Mouse (Mus musculus) lung, postnatal 10 days (tissue): ENCODE data around the gene Tmem54.

Source experiments
- DNase-seq: peaks from one replicate; pipeline ENCODE4 v3.0.0; 2021

Gene Tmem54

GRCm38 (mm10) chr4:129105356-129105755 lies at the start of gene Tmem54:
Tmem54 (plus strand) TSS chr4:129105548.
- DNase-seq: peak; percentile 30

- DNase-seq: no peak
Measured at GRCm38 (mm10) chr4:129055562-129055961, 49.8 kb upstream of the Tmem54 start.

GRCm38 (mm10) chr4:129057533-129058206 lies 47.7 kb upstream of the Tmem54 start:
- DNase-seq: peak; percentile 97

- DNase-seq: peak; percentile 46
Measured at GRCm38 (mm10) chr4:129058207-129059092, 46.9 kb upstream of the Tmem54 start, which contains the start of gene Rnf19b. Rnf19b (plus strand) TSS chr4:129058271.

- peak; percentile 28 for DNase-seq
Measured at GRCm38 (mm10) chr4:129059125-129059551, 46.2 kb upstream of the Tmem54 start.

- DNase-seq: no peak
Measured at GRCm38 (mm10) chr4:129059922-129060321, 45.4 kb upstream of the Tmem54 start.

- no peak for DNase-seq
Measured at GRCm38 (mm10) chr4:129061486-129061885, 43.9 kb upstream of the Tmem54 start.

GRCm38 (mm10) chr4:129062281-129063075 lies 42.9 kb upstream of the Tmem54 start:
- DNase-seq: no peak

GRCm38 (mm10) chr4:129065688-129066236 lies 39.6 kb upstream of the Tmem54 start:
- DNase-seq: no peak

GRCm38 (mm10) chr4:129067638-129068415 lies 37.5 kb upstream of the Tmem54 start:
- no peak for DNase-seq

GRCm38 (mm10) chr4:129068848-129069247 lies 36.5 kb upstream of the Tmem54 start:
- DNase-seq: no peak

- DNase-seq: no peak
Measured at GRCm38 (mm10) chr4:129079126-129079525, 26.2 kb upstream of the Tmem54 start.

- no peak for DNase-seq
Measured at GRCm38 (mm10) chr4:129081041-129081440, 24.3 kb upstream of the Tmem54 start.

GRCm38 (mm10) chr4:129081512-129081911 lies 23.8 kb upstream of the Tmem54 start:
- peak; percentile 39 for DNase-seq

- DNase-seq: no peak
Measured at GRCm38 (mm10) chr4:129081939-129082338, 23.4 kb upstream of the Tmem54 start.

GRCm38 (mm10) chr4:129082379-129083115 lies 22.8 kb upstream of the Tmem54 start:
- peak; percentile 84 for DNase-seq

GRCm38 (mm10) chr4:129084896-129085295 lies 20.5 kb upstream of the Tmem54 start:
- no peak for DNase-seq

GRCm38 (mm10) chr4:129086078-129086477 lies 19.3 kb upstream of the Tmem54 start:
- peak; percentile 81 for DNase-seq

- DNase-seq: no peak
Measured at GRCm38 (mm10) chr4:129087850-129088249, 17.5 kb upstream of the Tmem54 start.

- no peak for DNase-seq
Measured at GRCm38 (mm10) chr4:129095276-129095675, 10.1 kb upstream of the Tmem54 start.

- DNase-seq: no peak
Measured at GRCm38 (mm10) chr4:129097006-129097405, 8.3 kb upstream of the Tmem54 start.
